Mouse (Mus musculus): ENCODE measurements at regions not wholly inside any gene's neighbourhood (a gene's known extent, or its start where the extent isn't known, plus 50 kb on each side); places are given as distances from the start of the nearest gene placed in this dataset.

DNA sequence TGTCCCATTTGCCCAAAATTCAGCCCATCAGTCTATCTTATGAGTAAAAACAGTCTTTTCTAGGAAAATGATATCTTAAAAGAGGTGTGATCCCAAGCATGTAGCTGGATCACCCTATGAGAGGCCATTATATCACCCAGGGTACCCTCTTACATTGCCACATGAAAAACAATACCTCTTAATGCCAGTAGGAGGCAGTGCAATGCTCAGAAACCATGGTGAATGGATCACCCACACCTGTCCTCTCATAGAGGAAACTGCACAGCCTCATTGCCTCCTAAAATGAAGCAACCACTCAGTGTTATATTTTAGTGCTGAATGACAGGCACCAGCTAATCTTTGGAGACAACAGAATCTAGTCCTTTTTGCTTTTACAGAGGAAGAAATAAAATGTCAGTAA is 114.0 kb upstream of the Nxt1 start:
- DNase-seq (ENCODE audit: low spot score) = no peak

DNA sequence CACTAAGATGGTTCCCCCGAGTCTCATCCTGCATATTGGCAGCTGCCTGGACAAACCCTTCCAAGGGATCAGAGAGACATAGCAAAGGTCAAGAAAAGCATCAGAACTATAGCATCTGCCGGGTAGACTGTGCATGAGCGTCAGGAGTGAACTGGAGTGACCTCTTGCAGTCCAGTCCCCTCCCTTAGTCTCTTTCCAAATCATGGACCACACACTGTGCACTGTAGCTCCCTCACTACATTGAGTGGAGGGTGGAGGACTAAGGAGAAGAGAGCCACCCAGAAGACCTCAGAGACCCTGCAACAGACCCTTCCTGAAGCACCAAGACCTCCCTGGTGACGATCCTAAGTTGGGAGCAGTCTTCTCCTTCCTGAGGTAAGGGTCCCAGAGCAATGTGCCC is 107.8 kb upstream of the Cd93 start:
- DNase-seq (ENCODE audit: low spot score) = no peak

DNA sequence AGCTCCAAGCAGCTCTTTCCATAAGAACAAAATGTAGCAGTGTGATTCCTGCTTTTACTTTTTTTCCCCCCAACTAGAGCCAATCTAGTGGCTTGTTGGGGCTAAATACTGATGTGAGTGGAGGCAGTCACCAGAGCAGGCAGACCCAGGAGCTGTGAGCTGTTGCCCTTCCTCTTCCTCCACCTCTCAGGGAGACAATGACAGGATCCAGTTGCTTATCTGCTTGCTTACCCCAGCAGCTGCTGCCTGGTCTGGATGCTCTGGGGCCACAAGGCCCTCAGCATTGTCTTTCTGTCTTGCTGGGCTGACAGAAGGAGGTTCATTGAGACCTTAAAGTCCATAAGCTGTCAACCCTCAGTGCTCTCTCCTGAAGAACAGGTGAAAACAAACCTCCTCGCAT is 106.3 kb upstream of the Cd93 start:
- DNase-seq (ENCODE audit: low spot score) = no peak

DNA sequence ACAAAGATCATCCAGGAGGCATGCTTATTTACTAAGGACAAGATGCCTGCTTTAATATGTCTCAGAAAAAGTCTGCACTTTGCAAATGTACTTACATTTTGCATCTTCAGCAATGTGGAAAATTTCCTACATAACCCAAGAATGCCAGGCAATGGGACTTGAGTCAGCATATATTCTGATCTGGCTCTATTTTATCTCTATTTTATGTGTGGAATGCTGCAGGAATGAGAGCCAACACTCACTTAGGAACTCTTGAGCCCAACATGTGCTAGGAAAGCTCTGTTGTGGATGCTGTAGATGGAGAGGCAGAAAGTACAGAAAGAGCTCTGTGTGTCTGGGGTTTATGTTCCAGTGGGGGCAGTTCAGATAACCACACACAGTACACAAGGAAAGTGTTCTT is 99.0 kb upstream of the Cd93 start:
- DNase-seq (ENCODE audit: low spot score) = no peak

DNA sequence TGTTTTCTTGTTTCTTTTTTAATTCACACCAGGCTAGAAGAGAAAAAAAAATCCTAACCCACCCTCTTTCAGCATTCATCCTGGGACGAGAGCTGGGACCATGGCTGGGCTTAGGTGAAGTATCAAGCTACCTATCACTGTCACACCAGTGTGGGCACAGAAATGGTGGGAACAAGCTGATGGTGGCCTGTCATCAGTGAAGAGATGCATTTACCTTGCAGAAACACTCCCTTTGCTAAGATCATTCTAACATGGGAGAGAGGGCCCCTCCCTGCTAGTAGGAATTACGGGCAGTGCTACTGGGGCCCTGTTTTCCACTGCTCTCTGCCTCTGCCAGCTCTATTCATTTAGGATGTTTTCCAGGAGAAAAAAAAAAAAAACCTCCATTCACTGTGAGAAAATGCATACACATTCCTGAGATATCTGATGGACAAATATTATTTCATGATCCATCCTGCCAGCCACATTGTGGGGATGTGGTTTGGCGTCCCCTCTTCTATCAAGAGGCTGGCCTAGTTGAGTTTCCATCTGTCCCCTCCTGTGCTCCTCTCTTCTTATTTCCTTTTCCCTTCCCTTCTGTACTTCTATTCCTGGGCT is 94.6 kb upstream of the Cd93 start:
- peak; percentile 33 for DNase-seq (ENCODE audit: low spot score)

DNA sequence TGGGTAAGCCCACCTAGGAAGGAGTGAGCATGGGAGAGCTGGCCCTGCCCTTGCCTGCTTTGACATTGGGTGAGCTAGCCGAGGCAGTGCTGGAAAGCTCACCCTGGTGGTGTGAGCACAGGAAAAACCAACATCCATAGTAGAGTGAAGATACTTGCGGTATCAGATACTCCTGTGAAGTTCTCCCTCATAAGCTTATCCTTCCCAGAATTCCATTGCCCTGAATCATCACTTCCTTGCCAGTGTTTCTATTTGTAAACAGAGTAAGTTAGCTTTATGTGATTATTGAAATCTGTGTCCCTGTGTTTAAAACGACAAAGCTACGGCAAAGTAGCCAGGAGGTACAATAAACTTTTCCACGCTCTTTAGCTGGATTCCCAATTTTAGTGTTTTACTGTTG is 93.9 kb upstream of the Cd93 start:
- no peak for DNase-seq (ENCODE audit: low spot score)

DNA sequence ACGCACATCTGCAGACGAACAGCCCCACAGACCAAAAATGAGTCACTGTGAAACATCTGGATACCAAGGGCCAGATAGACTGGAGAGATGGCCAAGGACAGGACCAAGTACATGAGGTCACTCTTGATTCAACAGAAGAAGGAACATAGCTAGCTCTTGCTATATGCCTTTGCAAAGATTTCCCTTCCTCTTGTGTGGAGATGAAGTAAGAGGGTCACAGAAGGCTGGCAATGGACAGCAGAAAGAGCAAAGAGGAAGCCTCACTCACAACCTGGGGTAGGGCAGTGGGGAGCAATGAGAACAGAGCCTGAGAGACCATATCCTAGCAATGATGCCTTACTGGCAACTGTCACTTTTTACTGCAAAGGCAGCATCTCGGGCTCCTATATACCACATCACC is 93.2 kb upstream of the Cd93 start:
- DNase-seq (ENCODE audit: low spot score) = no peak

DNA sequence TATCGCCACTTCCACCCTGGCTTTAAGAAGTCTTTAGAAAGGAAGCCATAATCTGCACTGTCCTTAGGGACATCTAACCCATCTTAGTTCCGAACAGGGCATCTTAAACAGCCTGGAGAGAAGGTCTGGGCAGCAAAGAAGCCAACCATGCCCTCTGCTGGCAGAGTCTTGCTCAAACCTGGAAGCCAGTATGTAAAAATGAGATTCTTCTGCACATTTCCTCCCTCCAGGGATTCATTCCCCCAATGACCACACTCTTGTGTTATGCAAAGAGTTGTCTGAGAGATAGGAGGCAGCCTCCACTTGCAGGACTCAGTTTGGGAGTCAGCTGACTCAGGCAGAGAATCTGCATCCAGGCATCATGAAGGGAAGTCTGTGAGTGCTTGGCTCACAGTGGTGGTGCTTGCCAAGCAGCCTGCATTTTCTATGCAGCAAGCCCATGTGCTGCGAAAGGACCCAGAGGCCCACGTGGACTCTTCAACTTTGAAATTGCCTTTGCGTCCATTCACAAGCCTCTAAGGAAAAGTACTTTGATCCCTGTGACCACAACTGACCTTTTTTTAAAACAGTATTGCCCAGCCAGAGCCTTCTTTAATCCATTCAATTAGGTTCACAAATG is 92.3 kb upstream of the Cd93 start:
- DNase-seq (ENCODE audit: low spot score) = peak; percentile 83

DNA sequence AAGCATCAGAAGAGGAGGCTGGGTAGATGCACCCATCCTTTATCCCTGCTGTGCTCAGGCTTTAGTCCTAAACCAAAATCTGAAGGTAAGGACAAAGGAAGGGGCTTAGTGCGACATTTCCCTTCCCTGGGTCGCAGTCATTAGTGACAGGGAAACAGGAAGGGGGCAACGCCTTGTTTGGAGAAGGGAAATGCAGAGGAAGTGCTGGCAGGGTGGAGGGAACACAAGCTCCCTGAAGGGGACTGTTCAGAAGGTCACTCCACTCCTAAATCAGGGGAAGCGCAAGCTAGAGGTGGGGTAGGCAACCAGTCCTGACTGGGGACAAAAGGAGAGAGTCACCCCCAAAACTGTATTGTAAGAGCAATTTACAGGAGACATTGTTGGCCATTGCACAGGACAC is 88.7 kb upstream of the Cd93 start:
- no peak for DNase-seq (ENCODE audit: low spot score)

DNA sequence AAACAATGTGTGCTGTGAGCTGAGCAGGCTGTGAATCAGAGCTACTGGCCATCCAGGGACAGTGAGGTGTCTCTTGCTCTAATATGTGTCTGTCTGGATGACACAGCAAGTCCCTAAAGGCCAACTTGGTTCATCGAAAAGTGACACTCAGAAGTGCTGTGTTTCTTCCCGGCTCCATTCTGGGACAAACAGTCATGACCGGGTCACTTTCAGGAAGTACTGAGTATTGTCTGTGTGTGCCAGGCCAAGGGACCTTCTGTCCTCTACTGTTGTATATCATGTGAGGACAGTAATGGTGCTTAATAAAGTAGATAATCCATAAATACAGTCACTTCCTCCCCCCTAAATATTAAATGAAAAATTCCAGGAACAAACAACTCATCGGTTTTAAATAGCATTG is 87.2 kb upstream of the Cd93 start:
- DNase-seq (ENCODE audit: low spot score) = no peak

DNA sequence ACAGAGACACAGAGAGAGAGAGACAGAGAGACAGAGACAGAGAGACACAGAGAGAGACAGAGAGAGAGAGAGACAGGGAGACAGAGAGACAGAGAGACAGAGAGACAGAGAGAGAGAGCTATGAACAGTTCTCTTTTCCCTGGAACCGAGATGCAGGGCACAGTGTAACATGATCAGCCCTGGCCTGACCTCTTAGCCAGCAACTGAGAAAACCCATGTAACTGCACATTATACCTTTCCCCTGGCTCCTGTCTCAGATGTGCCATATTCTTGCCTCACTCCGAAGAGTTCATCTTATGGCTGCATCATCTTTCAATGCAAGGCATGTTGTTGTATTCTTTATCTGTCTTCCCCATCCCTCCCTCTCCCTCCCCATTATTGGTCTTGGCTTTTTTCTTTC is 86.5 kb upstream of the Cd93 start:
- no peak for DNase-seq (ENCODE audit: low spot score)

DNA sequence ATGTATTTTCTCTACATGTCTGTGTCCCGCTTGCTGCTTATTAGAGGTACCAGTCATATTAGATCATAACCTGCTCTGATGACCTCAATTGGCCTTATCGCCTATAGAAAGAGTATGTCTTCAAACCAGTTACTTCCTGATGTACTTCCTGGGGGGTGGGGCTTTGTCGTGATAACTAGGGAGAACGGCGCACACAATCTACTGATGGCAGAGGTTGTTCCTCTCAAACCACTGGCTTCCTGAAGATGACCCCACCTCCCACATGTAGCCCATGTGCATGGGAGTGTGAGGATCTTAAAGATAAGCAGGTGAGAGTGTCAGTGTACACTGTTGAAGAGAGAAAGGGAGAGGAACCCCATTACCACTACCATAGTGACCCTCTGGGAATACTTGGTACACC is 84.4 kb upstream of the Cd93 start:
- DNase-seq (ENCODE audit: low spot score) = no peak

DNA sequence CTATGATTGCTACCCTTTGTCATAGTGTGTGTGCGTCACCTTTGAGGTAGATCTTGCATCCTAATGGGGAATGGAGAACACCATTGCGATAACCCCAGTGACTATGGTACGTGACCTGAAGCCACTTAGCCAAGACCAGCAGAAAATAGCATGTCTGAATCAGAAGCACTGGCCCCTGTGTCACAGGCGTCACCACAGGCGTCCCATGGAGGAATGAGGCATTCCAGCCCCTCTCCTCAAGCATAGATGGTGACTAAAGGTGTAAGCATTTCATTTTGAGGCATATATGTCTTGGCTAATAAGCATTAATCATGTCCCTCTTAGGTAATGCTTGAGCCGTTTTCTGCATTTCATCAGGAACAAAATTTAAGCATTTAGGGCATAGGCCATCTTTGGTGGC is 82.1 kb upstream of the Cd93 start:
- DNase-seq (ENCODE audit: low spot score) = no peak

DNA sequence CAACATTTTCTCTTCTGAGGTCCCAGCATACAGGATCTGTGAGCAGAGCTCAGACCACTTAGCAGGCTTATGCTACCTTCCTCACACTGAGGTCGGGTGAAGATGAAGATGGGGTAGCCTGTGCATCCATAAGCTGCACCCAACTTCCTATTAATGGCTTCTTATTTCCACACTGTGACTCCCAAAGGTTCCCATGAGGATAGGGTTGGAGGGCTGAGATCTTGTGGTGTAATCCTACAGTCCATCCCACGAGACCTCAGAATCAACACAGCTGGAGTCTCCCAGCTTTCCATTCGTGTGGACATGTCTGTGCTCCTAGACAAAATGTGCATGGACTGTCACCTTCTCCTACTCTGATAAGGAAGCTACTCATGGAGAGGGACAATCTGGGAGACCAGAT is 80.0 kb upstream of the Cd93 start:
- DNase-seq (ENCODE audit: low spot score) = no peak

DNA sequence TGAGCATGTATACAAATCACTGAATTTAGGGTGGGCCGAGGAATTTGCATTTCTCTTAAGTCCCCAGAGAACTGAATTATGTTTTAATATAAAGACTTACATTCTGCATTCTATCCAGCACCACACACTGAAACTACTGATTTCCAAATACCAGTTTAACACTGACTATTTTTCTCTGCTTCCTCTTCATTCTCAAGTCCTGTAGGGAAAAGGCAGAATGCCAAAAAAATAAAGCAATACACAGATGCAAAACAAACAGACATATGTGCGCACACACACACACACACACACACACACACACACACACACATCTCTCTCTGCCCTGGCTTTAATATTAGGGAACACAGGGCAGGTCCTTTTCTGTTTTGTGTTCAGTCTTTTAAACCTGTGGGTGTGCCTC is 79.6 kb upstream of the Cd93 start:
- DNase-seq (ENCODE audit: low spot score) = no peak

DNA sequence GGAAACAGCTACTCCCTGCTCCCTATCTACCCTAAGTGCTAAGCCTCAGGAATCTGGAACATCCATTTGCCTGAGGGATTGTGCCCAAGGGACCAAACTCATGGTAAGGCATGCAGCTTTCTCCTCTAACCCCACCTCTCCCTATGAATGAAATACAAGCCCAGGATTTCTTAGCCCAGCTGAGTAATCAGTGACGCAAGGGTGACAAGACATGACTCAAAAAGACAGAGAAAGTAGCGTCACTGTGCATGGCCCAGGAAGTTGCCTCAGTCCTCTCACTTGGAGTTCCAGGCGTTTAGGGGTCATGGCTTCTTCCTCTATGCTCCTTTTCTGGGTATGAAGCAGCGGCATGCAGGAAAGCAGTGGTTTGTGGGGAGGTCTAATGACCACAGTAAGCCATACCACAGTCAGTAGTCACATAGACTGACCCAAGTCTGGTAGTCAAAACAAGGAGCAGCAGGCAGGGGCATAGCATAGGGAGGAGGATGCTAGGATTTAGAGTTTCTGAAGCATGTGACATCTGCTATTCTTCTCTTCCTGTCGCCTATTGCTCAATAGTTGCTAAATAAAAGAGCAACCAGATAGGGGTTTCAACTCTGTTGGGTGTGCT is 78.7 kb upstream of the Cd93 start:
- DNase-seq (ENCODE audit: low spot score) = peak; percentile 90

DNA sequence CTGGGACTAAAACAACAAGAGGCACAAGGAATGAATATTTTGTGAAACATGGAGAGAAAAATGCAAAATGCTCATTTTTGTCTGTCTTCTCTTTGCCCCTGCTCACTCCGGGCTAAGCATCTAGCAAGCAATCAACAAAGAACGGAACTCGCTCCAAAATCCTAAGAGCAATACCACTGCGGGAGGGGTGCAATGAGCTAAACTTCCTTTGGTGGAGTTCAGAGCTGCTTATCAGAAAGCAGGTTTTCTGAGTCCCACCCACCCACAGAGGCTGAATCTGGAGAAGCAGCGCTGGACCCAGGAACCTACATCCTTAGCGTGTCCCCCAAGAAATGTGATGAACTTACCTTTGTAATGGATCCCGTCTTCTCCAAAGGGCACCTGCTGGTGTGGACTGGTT is 76.9 kb upstream of the Cd93 start:
- DNase-seq (ENCODE audit: low spot score) = no peak

DNA sequence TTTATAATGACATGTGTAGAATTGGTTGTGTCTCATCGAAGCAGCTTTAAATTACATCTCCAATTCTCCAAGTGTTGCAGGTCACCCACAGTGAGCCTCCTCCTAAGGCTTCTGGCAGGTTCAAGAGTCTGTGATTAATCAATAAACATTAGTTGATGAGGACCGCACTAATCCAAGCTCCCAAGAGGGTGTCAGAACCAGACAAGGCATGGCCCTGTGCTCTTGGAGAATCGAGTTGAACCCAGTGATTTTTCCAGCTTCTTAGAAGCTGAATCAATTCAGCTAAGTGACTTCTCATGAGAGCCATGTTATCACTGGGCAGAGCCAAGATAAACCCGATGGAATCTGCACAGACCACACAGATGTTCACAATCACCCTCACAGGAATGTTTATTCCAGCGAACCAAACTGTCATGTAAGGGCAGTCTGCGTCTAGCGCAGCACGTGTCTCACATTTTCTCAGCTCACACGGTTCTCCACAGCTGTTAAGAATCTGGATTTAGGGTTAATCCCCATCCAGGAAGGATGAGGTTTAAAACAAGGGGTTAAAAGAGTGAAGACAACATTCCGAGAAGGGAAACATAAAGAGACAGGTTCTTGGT is 76.4 kb upstream of the Cd93 start:
- no peak for DNase-seq (ENCODE audit: low spot score)

DNA sequence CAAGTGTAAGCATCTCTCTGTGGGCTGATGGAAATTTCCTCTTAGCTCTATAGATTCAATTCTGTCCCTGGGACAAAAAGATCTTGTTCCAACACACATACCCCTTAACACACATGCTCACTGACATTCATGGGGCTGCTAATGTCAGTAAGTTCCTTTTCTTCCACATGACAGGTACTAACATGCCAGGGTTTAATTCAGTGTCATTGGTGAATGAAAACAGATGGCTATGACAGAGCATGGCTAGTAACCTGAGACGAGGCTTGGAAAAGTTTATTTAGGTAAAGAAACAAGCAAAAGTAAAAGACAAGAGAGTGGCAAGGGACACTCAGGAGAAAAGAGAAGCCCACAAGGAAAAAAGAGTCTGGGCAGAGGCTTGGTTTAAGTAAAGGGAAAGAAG is 74.5 kb upstream of the Cd93 start:
- DNase-seq (ENCODE audit: low spot score) = no peak

DNA sequence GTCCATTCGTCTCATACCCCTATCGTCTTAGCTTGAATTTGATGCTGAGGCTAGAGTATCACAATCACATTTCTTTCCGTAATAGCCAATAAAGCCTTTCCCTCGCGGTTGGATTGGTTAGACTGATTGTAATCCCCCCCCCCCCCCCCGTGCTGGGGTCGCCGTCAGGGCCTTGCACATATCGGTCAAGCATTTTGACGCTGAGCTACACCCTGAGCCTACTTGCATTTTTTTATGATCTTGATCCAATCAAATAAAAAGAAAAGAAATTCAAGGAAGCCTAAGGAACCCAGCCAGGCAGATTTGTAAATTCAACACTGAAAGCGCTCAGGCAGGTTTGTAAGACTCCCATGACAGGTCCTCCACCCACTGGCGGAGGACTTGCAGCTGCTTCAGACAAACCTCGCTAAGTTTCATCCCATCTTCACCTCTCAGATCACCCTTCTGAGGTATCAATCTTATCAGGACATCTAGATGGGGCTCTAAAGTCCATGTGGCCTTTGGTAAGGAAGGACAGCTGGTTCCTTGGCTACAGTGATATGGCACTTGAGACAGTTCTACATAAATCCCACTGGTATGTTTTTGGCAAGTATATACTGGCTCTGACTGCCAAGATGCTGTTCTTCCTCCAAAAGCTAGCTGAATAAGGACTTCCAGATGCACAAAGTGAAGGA is 66.8 kb upstream of the Cd93 start:
- peak; percentile 58 for DNase-seq (ENCODE audit: low spot score)

DNA sequence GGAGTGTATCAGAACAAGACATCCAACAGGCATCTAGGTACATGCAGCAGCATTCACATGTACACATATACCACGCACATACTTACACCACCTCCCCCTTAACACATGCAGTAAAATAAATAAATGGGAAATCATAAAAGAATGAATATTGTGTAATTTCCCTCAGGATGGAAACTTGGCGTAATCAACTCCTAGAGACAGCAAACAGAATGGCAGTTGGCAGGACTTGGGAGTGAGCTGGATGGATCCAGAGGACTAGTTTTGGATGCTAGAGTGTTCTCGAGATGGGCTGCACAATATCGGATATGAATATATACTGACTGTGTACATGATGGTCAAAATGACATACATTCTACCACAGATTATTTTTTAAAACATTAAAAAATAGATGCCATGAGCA is 66.0 kb upstream of the Cd93 start:
- peak; percentile 67 for DNase-seq (ENCODE audit: low spot score)

DNA sequence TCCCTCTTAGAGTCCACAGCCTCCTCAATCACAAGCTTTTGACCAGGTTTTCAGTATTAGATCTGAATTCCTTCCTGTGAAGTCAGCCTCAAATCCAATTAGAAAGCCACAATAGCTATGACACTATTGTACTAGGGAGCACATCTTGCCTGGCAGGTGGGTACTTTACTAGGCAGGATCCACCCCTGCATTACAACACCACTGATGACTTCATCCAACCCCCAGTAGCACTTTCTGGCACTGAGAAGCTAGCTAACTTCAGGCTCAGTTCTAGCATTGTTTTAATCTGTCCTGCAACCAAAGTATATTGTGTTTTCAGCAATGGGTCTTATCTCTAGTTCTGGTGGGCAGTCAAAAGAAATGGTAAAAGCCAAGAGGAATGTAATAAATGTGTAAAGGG is 64.2 kb upstream of the Cd93 start:
- DNase-seq (ENCODE audit: low spot score) = no peak

DNA sequence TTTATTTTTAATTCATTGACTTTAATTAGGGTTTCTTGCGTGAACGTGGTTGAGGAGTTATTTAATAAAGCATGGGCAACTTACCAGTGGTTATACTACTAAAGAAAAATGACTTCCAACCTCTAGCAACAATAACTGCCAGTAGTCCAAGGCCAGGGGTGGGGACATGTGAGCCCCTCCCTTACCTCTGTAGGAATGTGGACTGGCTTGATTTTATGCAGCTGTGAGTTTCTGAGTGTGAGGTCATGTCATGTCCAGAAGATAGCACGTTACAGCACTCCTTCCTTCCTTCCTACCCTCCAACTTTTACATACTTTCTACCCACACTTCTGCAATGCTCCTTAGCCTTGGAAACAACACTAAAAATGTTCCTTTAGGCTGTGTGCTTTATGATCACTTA is 63.6 kb upstream of the Cd93 start:
- DNase-seq (ENCODE audit: low spot score) = no peak
